21 mouse cellular contexts compared by ENCODE assay signal in genomic region chr10:18488239-18488803, GRCm38 (mm10). TPM values are rescaled to one million over a fixed set of nuclear protein-coding genes. Genes with fewer than 3 reads are reported as not detected.
DNase-seq lines count a peak whose midpoint lies in the region; ATAC-seq lines count a peak whose summit lies in the region.
"Had no signal": no experiment of that assay in that cellular context is flagged by ENCODE, and none has a peak within 500 bp of the region (broad histone marks: within the 10 kb centered on the region; RNA-seq: fewer than 3 reads in every experiment).

No protein-coding gene starts in this region.

- H3K4me1 ChIP-seq in kidney, embryonic 15.5 days = peaks cover 26% of the 10 kb centered on the region
- H3K4me1 ChIP-seq: embryonic facial prominence, embryonic 12.5 days had no signal

- H3K36me3 ChIP-seq in kidney, embryonic 15.5 days = no peaks in the 10 kb centered on the region
- H3K36me3 ChIP-seq: embryonic facial prominence, embryonic 12.5 days; forebrain, embryonic 15.5 days; G1E; heart, embryonic 13.5 days; hindbrain, embryonic 12.5 days had no signal

- ATAC-seq in kidney, embryonic 15.5 days (replicated peaks; ENCODE audit: low FRiP score) = 0 out of 2 replicates have a peak, but pooled peaks have one; percentile 52
- ATAC-seq in megakaryocyte-erythroid progenitor cell, adult 5-6 weeks (replicated peaks; ENCODE audit: low FRiP score, low TSS enrichment, poor library complexity, severe bottlenecking) = no peak
- ATAC-seq: CD4-positive, CD25-positive, alpha-beta regulatory T cell, adult 4 months; forebrain, embryonic 15.5 days had no signal

- H3K4me3 ChIP-seq in kidney, embryonic 15.5 days (replicated peaks) = no peak overlapping the region
- H3K4me3 ChIP-seq: embryonic facial prominence, embryonic 12.5 days; forebrain, embryonic 15.5 days; heart, embryonic 13.5 days; hindbrain, embryonic 12.5 days had no signal

- peak overlapping the region; percentile 41; the same call in 1 of the 2 replicates for H3K27ac ChIP-seq in kidney, embryonic 15.5 days
- H3K27ac ChIP-seq: embryonic facial prominence, embryonic 12.5 days; forebrain, embryonic 15.5 days; heart, embryonic 13.5 days; hindbrain, embryonic 12.5 days had no signal

- WGBS in kidney, embryonic 15.5 days = 65% methylated on average over 7 of the region's 7 CpGs

- intact Hi-C loops in heart, postnatal 10 days (cut with DNase I) = no loop called here
- intact Hi-C loops in gastrocnemius, postnatal 36 days (cut with DNase I) = no loop called here
- intact Hi-C loops in left cerebral cortex, postnatal 14 days (cut with DNase I) = no loop called here

- H3K9ac ChIP-seq in kidney, embryonic 15.5 days = no peak overlapping the region
- H3K9ac ChIP-seq: embryonic facial prominence, embryonic 12.5 days; forebrain, embryonic 15.5 days; heart, embryonic 13.5 days; hindbrain, embryonic 12.5 days had no signal

- no peak overlapping the region for H3K4me2 ChIP-seq in kidney, embryonic 15.5 days
- H3K4me2 ChIP-seq: embryonic facial prominence, embryonic 12.5 days; forebrain, embryonic 15.5 days; heart, embryonic 13.5 days; hindbrain, embryonic 12.5 days had no signal

- H3K27me3 ChIP-seq in kidney, embryonic 15.5 days = no peaks in the 10 kb centered on the region
- H3K27me3 ChIP-seq: embryonic facial prominence, embryonic 12.5 days; forebrain, embryonic 15.5 days; heart, embryonic 13.5 days; hindbrain, embryonic 12.5 days had no signal

- DNase-seq in heart, adult 11 months = peak; percentile 83
- DNase-seq in heart, postnatal 10 days = no peak
- peak; percentile 30 for DNase-seq in kidney, adult 18-20 months
- peak; percentile 47 for DNase-seq in kidney, postnatal 14 days
- no peak for DNase-seq in gastrocnemius, postnatal 36 days
- no peak for DNase-seq in left cerebral cortex, postnatal 14 days (ENCODE audit: low spot score in 2 of 2)
- DNase-seq: adrenal gland, postnatal 10 days; B cell, adult 2 months; cerebellum, adult 11 months; cerebellum, adult 8-10 months; cerebellum, postnatal 14 days; embryo, embryonic 11 days; heart, postnatal 4 days had no signal

- no peaks in the 10 kb centered on the region for H3K9me3 ChIP-seq in kidney, embryonic 15.5 days (replicated peaks)
- H3K9me3 ChIP-seq: embryonic facial prominence, embryonic 12.5 days; forebrain, embryonic 15.5 days; G1E; heart, embryonic 13.5 days; hindbrain, embryonic 12.5 days had no signal

RNA-seq across cellular contexts. Expression of gene Hebp2, which starts 57.6 kb away (rescaled TPM):
- 1 to 10 TPM; 3.3 to 3.9 TPM for total RNA-seq in heart, postnatal 10 days (2021)
- polyA plus RNA-seq in kidney, embryonic 15.5 days (2015; fragmentation: Nextera tagmentation; extraction: Ambion mirVana) = 12.6 and 12.8 TPM in 2 replicates
- total RNA-seq in gastrocnemius, postnatal 36 days (2021) = under 1 TPM; 0.61 to 0.86 TPM
- not detected in 2 replicates for total RNA-seq in megakaryocyte-erythroid progenitor cell, adult 5-6 weeks (2014; fragmentation: Nextera tagmentation)
- not detected in 2 replicates for total RNA-seq in megakaryocyte-erythroid progenitor cell, adult 5-6 weeks (2017)
- 1 to 10 TPM; 3.0 to 3.1 TPM for total RNA-seq in left cerebral cortex, postnatal 14 days (2021)
- total RNA-seq: G1E had no signal
- polyA plus RNA-seq: CD4-positive, CD25-positive, alpha-beta regulatory T cell, adult 4 months; G1E had no signal

Comparison
In these comparisons a context has a peak if more than half of its experiments do, and no peak if none do; other contexts are left out.
1. DNase-seq: peak in heart, adult 11 months (single experiment), kidney, adult 18-20 months (single experiment) and kidney, postnatal 14 days (single experiment); none in heart, postnatal 10 days (0 of 2), gastrocnemius, postnatal 36 days (0 of 2) and left cerebral cortex, postnatal 14 days (0 of 2).